Mouse (Mus musculus): Measurements from ENCODE around the gene Naa60. TPM values are rescaled to one million over a fixed set of nuclear protein-coding genes. Genes with fewer than 3 reads are reported as not detected.

Gene Naa60
- polyA plus RNA-seq, 1 experiment: 113 TPM

- no peak overlapping the region for H3K4me3 ChIP-seq (ENCODE audit: insufficient read depth, low read length)
- TF ChIP-seq POLR2A (IDR thresholded peaks at IDR 0.05; ENCODE audit: extremely low read depth, insufficient read depth, low read length) (no peak), CTCF (IDR thresholded peaks at IDR 0.05; ENCODE audit: extremely low read depth, insufficient read depth, low read length) (no peak)
- no peaks in the 10 kb centered on the region for H3K4me1 ChIP-seq (ENCODE audit: control insufficient read depth, insufficient read depth, low read length)
- no peak overlapping the region for H3K27ac ChIP-seq (ENCODE audit: insufficient read depth, low read length)
Observed at GRCm38 (mm10) chr16:3951141-3951540, 79.0 kb downstream of the Naa60 start.

Other genes with a start within 250 kb of the Naa60 start
- gene Mefv, start 154.3 kb upstream of the Naa60 start, polyA plus RNA-seq (2012; rRNA removed): 0.04 TPM in 1 of 2 replicates, not detected in the other
- 17.8 and 18.3 TPM in 2 replicates for gene Zfp263, start 128.3 kb upstream of the Naa60 start, polyA plus RNA-seq (2012; rRNA removed)
- not detected in 2 replicates for gene Olfr15, start 41.5 kb upstream of the Naa60 start, polyA plus RNA-seq (2012; rRNA removed)
- gene Zfp174, start 25.1 kb upstream of the Naa60 start, polyA plus RNA-seq (2012; rRNA removed): 3.3 and 3.4 TPM in 2 replicates
- 11.4 and 11.7 TPM in 2 replicates for gene Zfp597, start 12.2 kb downstream of the Naa60 start, polyA plus RNA-seq (2012; rRNA removed)
- 0.45 and 0.54 TPM in 2 replicates for gene Gm20695, start 12.3 kb downstream of the Naa60 start, polyA plus RNA-seq (2012; rRNA removed)
- gene 1700037C18Rik, start 36.3 kb downstream of the Naa60 start, polyA plus RNA-seq (2012; rRNA removed): 8.8 and 9.5 TPM in 2 replicates
- gene Cluap1, start 36.4 kb downstream of the Naa60 start, polyA plus RNA-seq (2012; rRNA removed): 25.2 and 27.5 TPM in 2 replicates
- gene Nlrc3, start 104.3 kb downstream of the Naa60 start, polyA plus RNA-seq (2012; rRNA removed): 0.83 and 0.92 TPM in 2 replicates
- gene Slx4, start 131.4 kb downstream of the Naa60 start, polyA plus RNA-seq (2012; rRNA removed): 36.0 and 37.2 TPM in 2 replicates
- not detected in 2 replicates for gene Dnase1, start 164.6 kb downstream of the Naa60 start, polyA plus RNA-seq (2012; rRNA removed)
- gene Trap1, start 205.5 kb downstream of the Naa60 start, polyA plus RNA-seq (2012; rRNA removed): 75.8 and 77.7 TPM in 2 replicates